Mouse (Mus musculus) heart, postnatal 0 days (tissue): ENCODE measurements around the gene Cd59b. TPM values are rescaled to one million over a fixed set of nuclear protein-coding genes. Genes with fewer than 3 reads are reported as not detected.
"Not testable (repeated sequence)": the region's sequence is repeated elsewhere in the genome, so short reads cannot be mapped to it uniquely, and the experiment has no call there.

ENCODE experiments used
- ATAC-seq: fragments of 200-750 bp; cut with Nextera tagmentation; 2 replicates; pipeline ENCODE4 v1.8.0; 2017; ENCODE audit warnings: low read depth, moderate number of reproducible peaks, moderate library complexity; ENCODE audit not compliant: insufficient read depth
- DNase-seq: peaks from one replicate; pipeline ENCODE4 v3.0.0-alpha.2; 2016; ENCODE audit warnings: low spot score
- H3K27ac ChIP-seq: fragments of 300-500 bp; sonication (generic); 2 replicates; pipeline ENCODE4 v1.5.1; 2014; ENCODE audit warnings: low read depth, mild to moderate bottlenecking
- H3K27me3 ChIP-seq: fragments of 300-500 bp; sonication (generic); 2 replicates; pipeline ENCODE4 v1.6.1; 2014; ENCODE audit warnings: low read length, mixed read lengths; ENCODE audit not compliant: control insufficient read depth, insufficient read depth
- H3K36me3 ChIP-seq: fragments of 300-500 bp; sonication (generic); replicated peaks from 2 replicates; pipeline ENCODE4 v1.6.1; 2014; ENCODE audit warnings: low read length, mixed read lengths; ENCODE audit not compliant: control insufficient read depth, insufficient read depth
- H3K4me1 ChIP-seq: fragments of 300-500 bp; sonication (generic); 2 replicates; pipeline ENCODE4 v1.6.1; 2014; ENCODE audit warnings: antibody characterized with exemption; ENCODE audit not compliant: control insufficient read depth, insufficient read depth
- H3K4me2 ChIP-seq: fragments of 300-500 bp; sonication (generic); 2 replicates; pipeline ENCODE4 v1.6.1; 2014; ENCODE audit warnings: low read depth, mild to moderate bottlenecking, low read length, moderate library complexity
- H3K4me3 ChIP-seq: fragments of 300-500 bp; sonication (generic); 2 replicates; pipeline ENCODE4 v1.5.1; 2014; ENCODE audit warnings: low read depth, low read length
- H3K9ac ChIP-seq: fragments of 300-500 bp; sonication (generic); replicated peaks from 2 replicates; pipeline ENCODE4 v1.6.1; 2014; ENCODE audit warnings: low read depth, low read length, mixed read lengths
- H3K9me3 ChIP-seq: fragments of 300-500 bp; sonication (generic); replicated peaks from 2 replicates; pipeline ENCODE4 v1.6.1; 2016; ENCODE audit warnings: low read length; ENCODE audit not compliant: control insufficient read depth
- CTCF ChIP-seq: IDR thresholded peaks from 2 replicates; pipeline ENCODE4 v1.5.1; 2016; ENCODE audit warnings: antibody characterized with exemption, control low read depth, low read depth
- EP300 ChIP-seq: IDR thresholded peaks from 2 replicates; pipeline ENCODE4 v1.6.1; 2016; ENCODE audit warnings: antibody characterized with exemption, low read depth
- WGBS: fragments of 180-500 bp; shearing (Covaris S2); extraction: QIAGEN DNeasy Blood & Tissue Kit; methylation state at CpG from one replicate; pipeline ENCODE4 v1.1.7; 2014; 5-methylcytosine and 5-hydroxymethylcytosine counted together
- polyA plus RNA-seq: library from polyadenylated mRNA; unstranded; fragments of >200 nt; fragmentation: Nextera tagmentation; extraction: Ambion mirVana; gene quantifications from 2 replicates; pipeline ENCODE4 v1.2.1, GENCODE M21; 2015
- total RNA-seq: library from RNA; depleted of rRNA; stranded (reverse); fragments of >200 nt; gene quantifications from 2 replicates; pipeline ENCODE4 v1.2.3, GENCODE M21; 2014; ENCODE audit warnings: low replicate concordance

The Cd59b gene
- total and polyA plus RNA-seq, 2 experiments from 2014 or later: 1.1 to 2.8 TPM

GRCm38 (mm10) chr2:104114898-104115297 lies 45.2 kb downstream of the Cd59b start:
- Histone ChIP-seq H3K9me3 (no peaks in the 10 kb centered on the region), H3K27me3 (no peaks in the 10 kb centered on the region), H3K4me1 (peaks cover 1% of the 10 kb centered on the region; the same call in 1 of the 2 replicates), H3K27ac (no peak overlapping the region), H3K4me2 (no peak overlapping the region), H3K4me3 (no peak overlapping the region), H3K36me3 (peaks cover 10% of the 10 kb centered on the region; the same call in 1 of the 2 replicates), H3K9ac (no peak overlapping the region)
- WGBS: 85% methylated on average over 3 of the region's 3 CpGs
- DNase-seq (no peak), ATAC-seq (no peak)
- no peak for TF ChIP-seq EP300
- TF ChIP-seq CTCF: no peak

DNA sequence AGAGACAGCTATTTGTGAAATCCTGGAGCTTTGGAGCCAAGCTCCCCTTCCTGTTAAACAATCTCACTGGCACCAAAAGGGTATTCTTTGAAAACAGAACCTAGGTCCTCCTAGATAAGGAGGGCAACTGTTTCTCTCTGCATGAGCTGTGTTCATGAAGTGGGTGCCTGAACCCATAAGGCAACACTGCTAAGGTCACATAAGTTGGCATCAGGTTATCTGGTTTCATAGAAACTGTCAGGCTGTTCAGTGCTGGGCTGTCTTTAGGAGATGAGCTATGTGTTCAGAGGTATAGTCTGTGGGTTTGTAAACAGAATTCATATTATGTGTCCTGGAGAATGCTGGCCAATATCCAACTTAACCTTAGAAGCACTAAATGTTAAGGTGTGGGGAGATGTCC lies 47.5 kb downstream of the Cd59b start:
- not testable (repeated sequence) for H3K4me3 ChIP-seq, H3K27ac ChIP-seq, H3K4me2 ChIP-seq, H3K36me3 ChIP-seq, ATAC-seq, H3K27me3 ChIP-seq, H3K9ac ChIP-seq, H3K9me3 ChIP-seq, DNase-seq
- H3K4me1 ChIP-seq: peaks cover 23% of the 10 kb centered on the region

GRCm38 (mm10) chr2:104119097-104119496 lies 49.4 kb downstream of the Cd59b start:
- Histone ChIP-seq H3K27ac (no peak overlapping the region), H3K4me2 (no peak overlapping the region), H3K9me3 (no peaks in the 10 kb centered on the region), H3K4me3 (no peak overlapping the region), H3K9ac (no peak overlapping the region), H3K4me1 (peaks cover 30% of the 10 kb centered on the region), H3K36me3 (peaks cover 1% of the 10 kb centered on the region; the same call in 1 of the 2 replicates), H3K27me3 (no peaks in the 10 kb centered on the region)
- no peak for DNase-seq
- TF ChIP-seq EP300 (no peak), CTCF (no peak)
- WGBS: 82% methylated on average over 1 of the region's 1 CpGs
- no peak for ATAC-seq

DNA sequence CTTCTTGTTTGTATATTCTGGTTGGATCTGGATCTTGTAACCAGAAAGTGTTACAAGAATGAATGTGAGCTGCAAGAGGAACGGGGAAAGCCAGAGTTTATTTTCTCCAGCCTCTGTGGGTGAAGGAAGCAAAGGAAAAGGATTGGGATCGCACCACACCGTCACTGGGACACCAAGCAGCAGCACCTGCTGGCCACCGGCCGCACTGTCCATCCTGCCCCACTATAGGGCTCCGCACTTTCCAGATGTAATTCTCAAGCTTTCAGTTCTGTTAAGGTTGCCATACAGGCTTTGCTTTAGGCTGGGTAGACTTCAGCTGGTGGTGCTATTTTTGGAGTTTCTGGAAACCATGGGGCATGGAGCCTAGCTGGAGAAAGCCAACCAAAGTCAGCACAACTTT lies 50.7 kb downstream of the Cd59b start:
- 0 out of 2 replicates have a peak, but pooled peaks have one; percentile 10 for ATAC-seq
- H3K27ac ChIP-seq: peak overlapping the region; percentile 85

GRCm38 (mm10) chr2:104121681-104122504 lies 52.2 kb downstream of the Cd59b start:
- Histone ChIP-seq H3K4me1 (peaks cover 30% of the 10 kb centered on the region), H3K27ac (peak overlapping the region; percentile 85), H3K27me3 (no peaks in the 10 kb centered on the region), H3K4me3 (peak overlapping the region; percentile 71), H3K36me3 (no peaks in the 10 kb centered on the region), H3K9ac (peak overlapping the region; percentile 85), H3K4me2 (peak overlapping the region; percentile 99), H3K9me3 (no peaks in the 10 kb centered on the region)
- 66% methylated on average over 8 of the region's 8 CpGs for WGBS
- peak; percentile 76 for TF ChIP-seq EP300
- TF ChIP-seq CTCF: no peak
- DNase-seq (peak; percentile 34), ATAC-seq (no peak)

More for the DNA sequence above, 50.7 kb downstream of the Cd59b start:
- TF ChIP-seq CTCF: peak; percentile 38
- TF ChIP-seq EP300: 0 out of 2 replicates have a peak, but pooled peaks have one; percentile 31
- no peaks in the 10 kb centered on the region for H3K27me3 ChIP-seq
- WGBS: 33% methylated on average over 6 of the region's 6 CpGs
- 0 out of 2 replicates have a peak overlapping the region, but pooled peaks have one; percentile 18 for H3K4me2 ChIP-seq
- H3K9ac ChIP-seq: 0 out of 2 replicates have a peak overlapping the region, but pooled peaks have one; percentile 23
- no peaks in the 10 kb centered on the region for H3K36me3 ChIP-seq
- H3K4me3 ChIP-seq: no peak overlapping the region
- H3K9me3 ChIP-seq: no peaks in the 10 kb centered on the region
- peak; percentile 47 for DNase-seq
- H3K4me1 ChIP-seq: peaks cover 30% of the 10 kb centered on the region
